Mouse (Mus musculus) stomach, postnatal 0 days (tissue): Measurements from ENCODE around the gene Znrf3.

Source experiments
- CTCF ChIP-seq: IDR thresholded peaks from 2 replicates; pipeline ENCODE4 v1.5.1; 2016; ENCODE audit warnings: antibody characterized with exemption, low read depth, mild to moderate bottlenecking, moderate library complexity
- EP300 ChIP-seq: optimal IDR thresholded peaks from 2 replicates; pipeline ENCODE3; 2016; ENCODE audit warnings: antibody characterized with exemption

DNA sequence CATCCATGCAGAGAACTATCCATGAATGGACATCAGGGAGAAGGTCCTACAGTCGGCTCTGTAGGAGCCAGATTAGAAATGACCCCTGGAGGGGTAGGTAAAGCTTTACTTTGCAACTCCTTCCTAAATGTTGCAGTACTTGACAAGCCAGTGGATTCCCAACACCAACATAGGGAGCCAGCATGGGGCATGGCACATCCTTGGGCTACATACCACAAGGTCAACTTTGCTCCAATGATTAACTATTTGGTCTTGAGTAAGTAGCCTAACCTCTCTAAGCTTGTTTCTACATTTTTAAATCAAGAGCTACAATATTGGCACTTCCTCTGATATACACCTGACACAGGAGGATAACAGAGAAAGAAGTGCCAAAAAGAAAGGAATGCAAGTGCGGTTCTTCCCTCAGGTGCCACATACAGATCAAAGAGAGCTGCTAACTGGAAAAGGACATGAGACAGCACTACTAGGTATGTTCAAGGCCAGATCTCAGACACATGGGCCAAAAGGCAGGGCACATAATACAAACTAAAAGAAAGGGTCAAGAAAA lies 31.9 kb downstream of the Znrf3 start:
- no peak for TF ChIP-seq EP300
- TF ChIP-seq CTCF, result no peak
